Mouse (Mus musculus) MEL (cell line): ENCODE measurements around the gene Pef1. TPM values are rescaled to one million over a fixed set of nuclear protein-coding genes. Genes with fewer than 3 reads are reported as not detected.

Source experiments
- DNase-seq: peaks from one replicate; pipeline ENCODE4 v3.0.0; 2011; ENCODE audit warnings: low read depth, low spot score
- H3K27ac ChIP-seq: 2 replicates; pipeline ENCODE4 v1.5.1; 2012; ENCODE audit warnings: low read depth, mild to moderate bottlenecking, control low read depth, low read length, moderate library complexity; ENCODE audit not compliant: control insufficient read depth
- H3K27me3 ChIP-seq, 2 experiments: fragments of 150-350 bp in 1 of 2; sonication (generic) in 1 of 2; 2 replicates each; pipeline ENCODE4 v1.6.1; 2012; ENCODE audit warnings: low read length in 2 of 2, mild to moderate bottlenecking in 2 of 2, improper control_type of control experiment in 1 of 2, moderate library complexity in 1 of 2; ENCODE audit not compliant: insufficient read depth in 2 of 2, control insufficient read depth in 1 of 2
- H3K36me3 ChIP-seq, 2 experiments: 2 replicates each; pipeline ENCODE4 v1.6.1; 2012 to 2014; ENCODE audit warnings: low read length in 2 of 2, improper control_type of control experiment in 1 of 2, inconsistent platforms in 1 of 2, mild to moderate bottlenecking in 1 of 2; ENCODE audit not compliant: insufficient read depth in 2 of 2, control insufficient read depth in 1 of 2
- H3K4me1 ChIP-seq, 2 experiments: fragments of 150-350 bp in 1 of 2; sonication (generic) in 1 of 2; 2 replicates each; pipeline ENCODE4 v1.6.1; 2012; ENCODE audit warnings: low read length in 2 of 2, improper control_type of control experiment in 1 of 2, mild to moderate bottlenecking in 1 of 2; ENCODE audit not compliant: insufficient read depth in 2 of 2, control insufficient read depth in 1 of 2
- H3K4me3 ChIP-seq, 2 experiments: fragments of 150-350 bp in 1 of 2; sonication (generic) in 1 of 2; 2 replicates each; pipeline ENCODE4 v1.5.1; 2012; ENCODE audit warnings: low read depth in 2 of 2, low read length in 2 of 2, mild to moderate bottlenecking in 2 of 2, moderate library complexity in 2 of 2, control low read depth in 1 of 2, improper control_type of control experiment in 1 of 2; ENCODE audit not compliant: control insufficient read depth in 1 of 2, insufficient read depth in 1 of 2
- H3K79me2 ChIP-seq: 2 replicates; pipeline ENCODE4 v1.6.1; 2012; ENCODE audit warnings: mild to moderate bottlenecking, low read length, moderate library complexity; ENCODE audit not compliant: control insufficient read depth, poor library complexity, insufficient read depth
- H3K9ac ChIP-seq: 2 replicates; pipeline ENCODE4 v1.6.1; 2012; ENCODE audit warnings: low read depth, mild to moderate bottlenecking, control low read depth, low read length, moderate library complexity; ENCODE audit not compliant: control insufficient read depth, poor library complexity, severe bottlenecking
- H3K9me3 ChIP-seq: fragments of 150-350 bp; sonication (generic); replicated peaks from 2 replicates; pipeline ENCODE4 v1.6.1; 2012; ENCODE audit warnings: mild to moderate bottlenecking, low read length, improper control_type of control experiment, moderate library complexity; ENCODE audit not compliant: insufficient read depth
- CHD2 ChIP-seq: IDR thresholded peaks from 2 replicates; pipeline ENCODE4 v1.6.1; 2011; ENCODE audit warnings: low read length, improper control_type of control experiment
- CTCF ChIP-seq, 3 experiments: IDR thresholded peaks in 2 of 3; conservative IDR thresholded peaks in 1 of 3; 2 replicates each; pipeline ENCODE4 v1.5.1; 2011 to 2012; ENCODE audit warnings: low read length in 3 of 3, low read depth in 2 of 3, mild to moderate bottlenecking in 2 of 3, improper control_type of control experiment in 1 of 3, inconsistent platforms in 1 of 3, mixed read lengths in 1 of 3, moderate library complexity in 1 of 3; ENCODE audit not compliant: control insufficient read depth in 1 of 3, insufficient read depth in 1 of 3, poor library complexity in 1 of 3, severe bottlenecking in 1 of 3
- E2F4 ChIP-seq: IDR thresholded peaks from 2 replicates; pipeline ENCODE4 v1.6.1; 2011; ENCODE audit warnings: low read depth, low read length, improper control_type of control experiment, borderline replicate concordance
- GABPA ChIP-seq: IDR thresholded peaks from 2 replicates; pipeline ENCODE4 v1.6.1; 2012; ENCODE audit warnings: low read depth, mild to moderate bottlenecking, inconsistent platforms, low read length, improper control_type of control experiment, moderate library complexity
- GATA1 ChIP-seq: IDR thresholded peaks from 2 replicates; pipeline ENCODE4 v1.6.1; 2011; ENCODE audit warnings: low read depth, low read length, improper control_type of control experiment
- HCFC1 ChIP-seq: IDR thresholded peaks from 2 replicates; pipeline ENCODE4 v1.6.1; 2012; ENCODE audit warnings: low read depth, mild to moderate bottlenecking, inconsistent platforms, low read length, improper control_type of control experiment, moderate library complexity
- KAT2A ChIP-seq: conservative IDR thresholded peaks from 2 replicates; pipeline ENCODE4 v1.6.1; 2012; ENCODE audit warnings: low read depth, low read length, improper control_type of control experiment, inconsistent platforms
- MAX ChIP-seq: IDR thresholded peaks from 2 replicates; pipeline ENCODE4 v1.6.1; 2011; ENCODE audit warnings: low read length, improper control_type of control experiment
- MAZ ChIP-seq: IDR thresholded peaks from 2 replicates; pipeline ENCODE4 v1.6.1; 2012; ENCODE audit warnings: low read depth, mild to moderate bottlenecking, inconsistent platforms, low read length, improper control_type of control experiment
- MEF2A ChIP-seq: IDR thresholded peaks from 2 replicates; pipeline ENCODE4 v1.6.1; 2014; ENCODE audit warnings: low read depth, mild to moderate bottlenecking, inconsistent platforms, low read length, improper control_type of control experiment; ENCODE audit not compliant: poor library complexity, insufficient replicate concordance, severe bottlenecking; ENCODE audit errors: extremely low read depth
- MXI1 ChIP-seq: IDR thresholded peaks from 2 replicates; pipeline ENCODE4 v1.6.1; 2011; ENCODE audit warnings: mild to moderate bottlenecking, low read depth, low read length, improper control_type of control experiment
- MYB ChIP-seq: IDR thresholded peaks from 2 replicates; pipeline ENCODE4 v1.6.1; 2011; ENCODE audit warnings: mild to moderate bottlenecking, low read depth, low read length, improper control_type of control experiment
- NRF1 ChIP-seq: IDR thresholded peaks from 2 replicates; pipeline ENCODE4 v1.6.1; 2014; ENCODE audit warnings: low read depth, mild to moderate bottlenecking, inconsistent platforms, low read length, improper control_type of control experiment, moderate library complexity; ENCODE audit not compliant: poor library complexity, insufficient read depth, severe bottlenecking
- POLR2A ChIP-seq, 2 experiments: IDR thresholded peaks; 2 replicates each; pipeline ENCODE4 v1.6.1; 2011 to 2012; ENCODE audit warnings: low read length in 2 of 2, mild to moderate bottlenecking in 2 of 2, control low read depth in 1 of 2, improper control_type of control experiment in 1 of 2, low read depth in 1 of 2, moderate library complexity in 1 of 2; ENCODE audit not compliant: control insufficient read depth in 1 of 2, insufficient read depth in 1 of 2, poor library complexity in 1 of 2
- POLR2AphosphoS2 ChIP-seq: IDR thresholded peaks from 2 replicates; pipeline ENCODE4 v1.6.1; 2011; ENCODE audit warnings: low read length, improper control_type of control experiment
- POLR2AphosphoS5 ChIP-seq: IDR thresholded peaks from 2 replicates; pipeline ENCODE4 v1.6.1; 2012; ENCODE audit warnings: low read depth, borderline replicate concordance, mild to moderate bottlenecking, inconsistent platforms, low read length, moderate library complexity, mixed read lengths
- RAD21 ChIP-seq: IDR thresholded peaks from 2 replicates; pipeline ENCODE4 v1.6.1; 2011; ENCODE audit warnings: mild to moderate bottlenecking, low read depth, low read length, improper control_type of control experiment
- SMC3 ChIP-seq: IDR thresholded peaks from 2 replicates; pipeline ENCODE4 v1.6.1; 2011; ENCODE audit warnings: low read depth, low read length, improper control_type of control experiment
- TAL1 ChIP-seq: IDR thresholded peaks from 2 replicates; pipeline ENCODE4 v1.6.1; 2012; ENCODE audit warnings: mild to moderate bottlenecking, inconsistent platforms, low read length, moderate library complexity, mixed read lengths
- USF1 ChIP-seq: IDR thresholded peaks from 2 replicates; pipeline ENCODE4 v1.6.1; 2014; ENCODE audit warnings: low read depth, mild to moderate bottlenecking, inconsistent platforms, low read length, improper control_type of control experiment, moderate library complexity
- USF2 ChIP-seq, 2 experiments: IDR thresholded peaks; 2 replicates each; pipeline ENCODE4 v1.6.1; 2011 to 2012; ENCODE audit warnings: improper control_type of control experiment in 2 of 2, low read length in 2 of 2, borderline replicate concordance in 1 of 2, inconsistent platforms in 1 of 2, low read depth in 1 of 2, mild to moderate bottlenecking in 1 of 2; ENCODE audit not compliant: insufficient read depth in 1 of 2
- ZC3H11A ChIP-seq: IDR thresholded peaks from 2 replicates; pipeline ENCODE4 v1.6.1; 2012; ENCODE audit warnings: low read depth, mild to moderate bottlenecking, inconsistent platforms, low read length, improper control_type of control experiment
- ZKSCAN1 ChIP-seq: IDR thresholded peaks from 2 replicates; pipeline ENCODE4 v1.6.1; 2012; ENCODE audit warnings: low read depth, mild to moderate bottlenecking, inconsistent platforms, low read length, improper control_type of control experiment, moderate library complexity
- ZMIZ1 ChIP-seq: IDR thresholded peaks from 2 replicates; pipeline ENCODE4 v1.6.1; 2012; ENCODE audit warnings: low read depth, mild to moderate bottlenecking, inconsistent platforms, low read length, improper control_type of control experiment, moderate library complexity
- ZNF384 ChIP-seq: IDR thresholded peaks from 2 replicates; pipeline ENCODE4 v1.6.1; 2012; ENCODE audit warnings: low read depth, mild to moderate bottlenecking, inconsistent platforms, low read length, improper control_type of control experiment
- polyA plus RNA-seq, 2 experiments: library from polyadenylated mRNA; stranded (reverse) in 1 of 2; unstranded in 1 of 2; fragments of >175 nt in 1 of 2; fragments of >200 nt in 1 of 2; gene quantifications; 2 replicates each; pipeline versions ENCODE4 v1.2.1 to v1.2.4; 2012; ENCODE audit warnings: low replicate concordance in 2 of 2, low read depth in 1 of 2; ENCODE audit not compliant: insufficient read length in 2 of 2, insufficient read depth in 1 of 2, missing spikeins in 1 of 2
- total RNA-seq: library from RNA; depleted of rRNA; stranded (reverse); fragments of 300-350 nt; gene quantifications from 2 replicates; pipeline ENCODE4 v1.2.3, GENCODE M21; 2012

Gene Pef1
- total and polyA plus RNA-seq, 3 experiments: 27.3 to 49.8 TPM; not detected in 1

- Histone ChIP-seq H3K27me3 (no peaks in the 10 kb centered on the region), H3K79me2 (no peaks in the 10 kb centered on the region), H3K9ac (no peak overlapping the region)
- peak; percentile 49 for DNase-seq
- TF ChIP-seq POLR2AphosphoS2: no peak
- TF ChIP-seq USF2 (IDR thresholded peaks at IDR 0.05; ENCODE audit: borderline replicate concordance in 1 of 2, insufficient read depth in 1 of 2, low read depth in 1 of 2, low read length in 2 of 2): no peak
- TF ChIP-seq NRF1: no peak
- TF ChIP-seq ZNF384: no peak
- TF ChIP-seq MXI1: no peak
- no peak for TF ChIP-seq MAZ
- TF ChIP-seq MYB: no peak
- no peak for TF ChIP-seq CHD2
- peak; percentile 56 for TF ChIP-seq SMC3
- no peak for TF ChIP-seq HCFC1
- peak; percentile 55 to 66 (median 57) for TF ChIP-seq CTCF (IDR thresholded peaks at IDR 0.05 in 2 of 3, conservative IDR thresholded peaks at IDR 0.05 in 1 of 3; ENCODE audit: control insufficient read depth in 1 of 3, insufficient read depth in 1 of 3, low read depth in 2 of 3, low read length in 3 of 3, poor library complexity in 1 of 3, severe bottlenecking in 1 of 3)
- no peak for TF ChIP-seq MAX
- TF ChIP-seq ZKSCAN1: no peak
- peak; percentile 26; the same call in 1 of the 2 replicates for TF ChIP-seq RAD21
- TF ChIP-seq E2F4: no peak
- TF ChIP-seq ZMIZ1: no peak
- TF ChIP-seq POLR2AphosphoS5: no peak
- no peak for TF ChIP-seq MEF2A
- TF ChIP-seq USF1: no peak
- no peak for TF ChIP-seq KAT2A
- TF ChIP-seq, all 39 proteins: peak for 3
- Histone ChIP-seq H3K9me3 (no peaks in the 10 kb centered on the region), H3K4me3 (no peak overlapping the region), H3K36me3 (peaks cover 0 to 7% of the 10 kb centered on the region in 2 experiments; a peak in 2 of 4 replicates), H3K27ac (no peak overlapping the region), H3K4me1 (peaks cover 0 to 9% of the 10 kb centered on the region in 2 experiments; a peak in 3 of 4 replicates)
Observed at GRCm38 (mm10) chr4:130103632-130104031, 1.3 kb downstream of the Pef1 start.

- Histone ChIP-seq H3K9me3 (no peaks in the 10 kb centered on the region), H3K9ac (no peak overlapping the region)
- DNase-seq: peak; percentile 43
Observed at GRCm38 (mm10) chr4:130104584-130104983, 2.2 kb downstream of the Pef1 start.

More at GRCm38 (mm10) chr4:130104584-130104983, 2.2 kb downstream of the Pef1 start:
- Histone ChIP-seq H3K4me3 (no peak overlapping the region), H3K79me2 (no peaks in the 10 kb centered on the region; the same call in 1 of the 2 replicates), H3K4me1 (peaks cover 0 to 15% of the 10 kb centered on the region in 2 experiments; a peak in 3 of 4 replicates), H3K27me3 (no peaks in the 10 kb centered on the region), H3K27ac (peak overlapping the region; percentile 43; the same call in 1 of the 2 replicates), H3K36me3 (peaks cover 0 to 9% of the 10 kb centered on the region in 2 experiments; a peak in 2 of 4 replicates)
- TF ChIP-seq GABPA (no peak), SMC3 (no peak), TAL1 (no peak), POLR2A (IDR thresholded peaks at IDR 0.05; ENCODE audit: control insufficient read depth in 1 of 2, insufficient read depth in 1 of 2, low read depth in 1 of 2, low read length in 2 of 2, poor library complexity in 1 of 2) (no peak), ZC3H11A (no peak), KAT2A (no peak), GATA1 (no peak), MAX (no peak), ZMIZ1 (no peak), POLR2AphosphoS5 (no peak)
